Mouse (Mus musculus): ENCODE results near the gene Mgat5. TPM values are rescaled to one million over a fixed set of nuclear protein-coding genes. Genes with fewer than 3 reads are reported as not detected.

The Mgat5 gene
- polyA plus RNA-seq, 1 experiment = 24.1 TPM

- Histone ChIP-seq H3K36me3 (ENCODE audit: control insufficient read depth, insufficient read depth, low read length) (peaks cover 7% of the 10 kb centered on the region; the same call in 1 of the 2 replicates), H3K27ac (ENCODE audit: control insufficient read depth, insufficient read depth, low read length) (no peak overlapping the region), H3K27me3 (ENCODE audit: control insufficient read depth, insufficient read depth, low read length) (no peaks in the 10 kb centered on the region), H3K4me3 (ENCODE audit: control insufficient read depth, insufficient read depth, low read length) (no peak overlapping the region), H3K4me1 (replicated peaks; ENCODE audit: control insufficient read depth, insufficient read depth, low read length) (peaks cover 15% of the 10 kb centered on the region)
- DNase-seq = no peak
- WGBS = 96% methylated on average over 9 of the region's 9 CpGs
- TF ChIP-seq POLR2A (IDR thresholded peaks at IDR 0.05; ENCODE audit: control insufficient read depth, extremely low read depth, insufficient read depth, low read length, poor library complexity) (no peak), CTCF (IDR thresholded peaks at IDR 0.05; ENCODE audit: borderline replicate concordance, control insufficient read depth, extremely low read depth, insufficient read depth, low read length, poor library complexity) (no peak)
These were observed 135.5 kb downstream of the Mgat5 start for GRCm38 (mm10) chr1:127340296-127340695.

- TF ChIP-seq POLR2A (IDR thresholded peaks at IDR 0.05; ENCODE audit: control insufficient read depth, extremely low read depth, insufficient read depth, low read length, poor library complexity) = no peak
- no peak for TF ChIP-seq CTCF (IDR thresholded peaks at IDR 0.05; ENCODE audit: borderline replicate concordance, control insufficient read depth, extremely low read depth, insufficient read depth, low read length, poor library complexity)
- Histone ChIP-seq H3K4me1 (replicated peaks; ENCODE audit: control insufficient read depth, insufficient read depth, low read length) (peaks cover 27% of the 10 kb centered on the region), H3K27ac (ENCODE audit: control insufficient read depth, insufficient read depth, low read length) (no peak overlapping the region), H3K4me3 (ENCODE audit: control insufficient read depth, insufficient read depth, low read length) (no peak overlapping the region), H3K27me3 (ENCODE audit: control insufficient read depth, insufficient read depth, low read length) (no peaks in the 10 kb centered on the region), H3K36me3 (ENCODE audit: control insufficient read depth, insufficient read depth, low read length) (peaks cover under 1% of the 10 kb centered on the region; the same call in 1 of the 2 replicates)
- no peak for DNase-seq
- 46% methylated on average over 9 of the region's 9 CpGs for WGBS
These were observed 140.1 kb downstream of the Mgat5 start for GRCm38 (mm10) chr1:127344913-127345312.

GRCm38 (mm10) chr1:127346596-127347139, 141.9 kb downstream of the Mgat5 start:
- Histone ChIP-seq H3K27ac (ENCODE audit: control insufficient read depth, insufficient read depth, low read length) (no peak overlapping the region), H3K4me3 (ENCODE audit: control insufficient read depth, insufficient read depth, low read length) (no peak overlapping the region), H3K27me3 (ENCODE audit: control insufficient read depth, insufficient read depth, low read length) (no peaks in the 10 kb centered on the region), H3K4me1 (replicated peaks; ENCODE audit: control insufficient read depth, insufficient read depth, low read length) (peaks cover 27% of the 10 kb centered on the region), H3K36me3 (ENCODE audit: control insufficient read depth, insufficient read depth, low read length) (no peaks in the 10 kb centered on the region)
- WGBS = 95% methylated on average over 3 of the region's 3 CpGs
- no peak for DNase-seq
- no peak for TF ChIP-seq POLR2A (IDR thresholded peaks at IDR 0.05; ENCODE audit: control insufficient read depth, extremely low read depth, insufficient read depth, low read length, poor library complexity)
- TF ChIP-seq CTCF (IDR thresholded peaks at IDR 0.05; ENCODE audit: borderline replicate concordance, control insufficient read depth, extremely low read depth, insufficient read depth, low read length, poor library complexity) = no peak

GRCm38 (mm10) chr1:127347878-127348620, 143.2 kb downstream of the Mgat5 start:
- no peak for DNase-seq
- TF ChIP-seq POLR2A (IDR thresholded peaks at IDR 0.05; ENCODE audit: control insufficient read depth, extremely low read depth, insufficient read depth, low read length, poor library complexity) (no peak), CTCF (IDR thresholded peaks at IDR 0.05; ENCODE audit: borderline replicate concordance, control insufficient read depth, extremely low read depth, insufficient read depth, low read length, poor library complexity) (no peak)
- WGBS = 38% methylated on average over 3 of the region's 3 CpGs
- Histone ChIP-seq H3K4me3 (ENCODE audit: control insufficient read depth, insufficient read depth, low read length) (no peak overlapping the region), H3K27me3 (ENCODE audit: control insufficient read depth, insufficient read depth, low read length) (no peaks in the 10 kb centered on the region), H3K27ac (ENCODE audit: control insufficient read depth, insufficient read depth, low read length) (no peak overlapping the region), H3K4me1 (replicated peaks; ENCODE audit: control insufficient read depth, insufficient read depth, low read length) (peaks cover 27% of the 10 kb centered on the region), H3K36me3 (ENCODE audit: control insufficient read depth, insufficient read depth, low read length) (no peaks in the 10 kb centered on the region)

GRCm38 (mm10) chr1:127348642-127349341, 144.0 kb downstream of the Mgat5 start:
- Histone ChIP-seq H3K27me3 (ENCODE audit: control insufficient read depth, insufficient read depth, low read length) (no peaks in the 10 kb centered on the region), H3K4me1 (replicated peaks; ENCODE audit: control insufficient read depth, insufficient read depth, low read length) (peaks cover 32% of the 10 kb centered on the region), H3K4me3 (ENCODE audit: control insufficient read depth, insufficient read depth, low read length) (no peak overlapping the region), H3K27ac (ENCODE audit: control insufficient read depth, insufficient read depth, low read length) (no peak overlapping the region), H3K36me3 (ENCODE audit: control insufficient read depth, insufficient read depth, low read length) (no peaks in the 10 kb centered on the region)
- WGBS = 42% methylated on average over 9 of the region's 9 CpGs
- DNase-seq = no peak
- no peak for TF ChIP-seq CTCF (IDR thresholded peaks at IDR 0.05; ENCODE audit: borderline replicate concordance, control insufficient read depth, extremely low read depth, insufficient read depth, low read length, poor library complexity)
- no peak for TF ChIP-seq POLR2A (IDR thresholded peaks at IDR 0.05; ENCODE audit: control insufficient read depth, extremely low read depth, insufficient read depth, low read length, poor library complexity)

- Histone ChIP-seq H3K27ac (ENCODE audit: control insufficient read depth, insufficient read depth, low read length) (no peak overlapping the region), H3K27me3 (ENCODE audit: control insufficient read depth, insufficient read depth, low read length) (no peaks in the 10 kb centered on the region), H3K36me3 (ENCODE audit: control insufficient read depth, insufficient read depth, low read length) (no peaks in the 10 kb centered on the region), H3K4me1 (replicated peaks; ENCODE audit: control insufficient read depth, insufficient read depth, low read length) (peaks cover 16% of the 10 kb centered on the region), H3K4me3 (ENCODE audit: control insufficient read depth, insufficient read depth, low read length) (no peak overlapping the region)
- no peak for TF ChIP-seq CTCF (IDR thresholded peaks at IDR 0.05; ENCODE audit: borderline replicate concordance, control insufficient read depth, extremely low read depth, insufficient read depth, low read length, poor library complexity)
- no peak for TF ChIP-seq POLR2A (IDR thresholded peaks at IDR 0.05; ENCODE audit: control insufficient read depth, extremely low read depth, insufficient read depth, low read length, poor library complexity)
- 97% methylated on average over 12 of the region's 12 CpGs for WGBS
- DNase-seq = no peak
These were observed 146.7 kb downstream of the Mgat5 start for GRCm38 (mm10) chr1:127351380-127352057.

Data from thymus, adult 2 months (tissue).